Mouse (Mus musculus) liver, embryonic 14.5 days (tissue): ENCODE data around the gene Acaca.
A peak's percentile ranks its signal among the peaks of the same experiment; 100 is the strongest.

Source experiments
- CTCF ChIP-seq: IDR thresholded peaks from 2 replicates; pipeline ENCODE4 v1.5.1; 2016; ENCODE audit warnings: antibody characterized with exemption, low read depth, control low read depth
- EP300 ChIP-seq: IDR thresholded peaks from 2 replicates; pipeline ENCODE4 v1.6.1; 2016; ENCODE audit warnings: antibody characterized with exemption, low read depth

DNA sequence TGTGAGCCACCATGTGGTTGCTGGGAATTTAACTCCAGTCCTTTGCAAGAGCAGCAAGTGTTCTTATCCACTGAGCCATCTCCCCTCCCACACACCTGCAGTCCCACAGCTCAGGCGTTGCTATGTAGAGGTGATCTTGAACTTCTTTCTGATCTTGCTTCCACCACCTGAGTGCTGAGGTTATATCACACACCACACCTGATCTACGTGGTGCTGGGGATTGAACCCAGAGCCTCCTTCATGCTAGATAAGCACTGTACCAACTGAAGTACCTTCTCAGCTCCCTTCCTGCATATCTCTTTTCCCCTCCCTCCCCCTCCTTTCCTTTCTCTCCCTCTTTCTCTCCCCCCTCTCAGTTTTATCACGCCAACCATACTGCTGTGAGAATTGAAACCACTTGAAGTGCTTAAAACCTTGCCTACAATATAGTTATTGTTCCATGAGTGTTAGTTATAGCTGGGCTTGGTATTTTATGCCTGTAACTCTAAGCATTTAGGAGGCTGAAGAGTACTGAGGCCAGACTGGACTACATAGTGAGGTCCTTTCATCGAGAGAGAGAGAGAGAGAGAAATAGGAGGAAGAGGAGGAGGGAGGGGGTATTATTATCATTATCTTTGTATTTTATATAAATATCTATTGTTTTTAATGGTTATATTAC lies 128.7 kb downstream of the Acaca start:
- TF ChIP-seq CTCF (no peak), EP300 (peak; percentile 63)
